Mouse (Mus musculus): Measurements from ENCODE around the gene Sh3bgrl2. TPM values are rescaled to one million over a fixed set of nuclear protein-coding genes. Genes with fewer than 3 reads are reported as not detected.

The Sh3bgrl2 gene
- polyA plus RNA-seq, 1 experiment from 2014 or later = 22.2 TPM

DNA sequence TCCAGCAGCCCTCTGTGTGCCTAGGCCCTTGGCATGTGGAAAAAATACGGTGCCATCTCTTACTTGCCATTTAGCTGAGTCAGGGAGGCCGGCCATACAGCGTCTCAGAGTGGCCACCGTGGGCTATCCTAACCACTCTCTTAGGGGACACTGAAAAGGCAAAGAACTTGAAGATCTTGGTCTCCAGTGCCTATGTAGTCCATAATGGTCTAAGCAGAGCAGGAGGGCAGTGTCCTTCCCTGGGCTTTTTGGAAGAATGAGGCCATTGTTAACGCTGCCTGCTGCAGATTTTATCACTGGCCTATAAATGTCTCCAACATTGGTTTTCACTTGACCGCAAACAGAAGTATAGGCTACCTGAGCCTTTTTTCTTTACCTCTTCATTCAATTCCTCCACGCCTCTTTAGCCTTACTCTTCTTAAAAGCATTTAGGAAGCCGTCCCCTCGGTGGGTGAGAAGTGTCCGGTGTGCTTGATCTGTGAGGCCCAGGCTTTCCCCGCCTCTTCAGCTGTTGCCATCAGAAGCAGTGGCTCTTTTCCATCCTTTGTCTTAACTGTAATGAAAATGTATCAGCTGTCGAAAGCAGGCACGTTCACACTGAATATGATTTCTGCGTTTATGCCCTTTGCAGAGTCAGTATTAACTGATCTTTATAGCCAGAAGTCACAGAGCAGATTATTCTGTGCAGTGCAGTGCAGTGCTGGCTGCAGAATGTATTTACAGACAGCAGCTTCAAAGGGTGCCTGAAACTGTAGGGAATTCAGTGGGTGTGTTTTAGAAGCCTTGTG lies 41.7 kb downstream of the Sh3bgrl2 start:
- H3K9ac ChIP-seq (replicated peaks) = no peak overlapping the region
- no peak overlapping the region for H3K27ac ChIP-seq (ENCODE audit: low read depth)
- TF ChIP-seq CTCF (IDR thresholded peaks at IDR 0.05; ENCODE audit: low read depth) = no peak
- no peak for TF ChIP-seq EP300 (IDR thresholded peaks at IDR 0.05; ENCODE audit: low read depth)
- WGBS (ENCODE audit: insufficient replicate concordance) = 70% methylated on average over 14 of the region's 14 CpGs
- no peak overlapping the region for H3K4me3 ChIP-seq (ENCODE audit: low read depth, low read length)
- ATAC-seq (no peak), DNase-seq (no peak)
- H3K27me3 ChIP-seq (ENCODE audit: insufficient read depth, low read length) = no peaks in the 10 kb centered on the region
- H3K9me3 ChIP-seq (ENCODE audit: low read length) = no peaks in the 10 kb centered on the region
- H3K4me1 ChIP-seq (ENCODE audit: insufficient read depth) = no peaks in the 10 kb centered on the region; the same call in 1 of the 2 replicates
- no peak overlapping the region for H3K4me2 ChIP-seq (ENCODE audit: low read depth, low read length)
- H3K36me3 ChIP-seq (replicated peaks; ENCODE audit: insufficient read depth, low read length) = 0 out of 2 replicates have a peak, but pooled peaks cover 2% of the 10 kb centered on the region

DNA sequence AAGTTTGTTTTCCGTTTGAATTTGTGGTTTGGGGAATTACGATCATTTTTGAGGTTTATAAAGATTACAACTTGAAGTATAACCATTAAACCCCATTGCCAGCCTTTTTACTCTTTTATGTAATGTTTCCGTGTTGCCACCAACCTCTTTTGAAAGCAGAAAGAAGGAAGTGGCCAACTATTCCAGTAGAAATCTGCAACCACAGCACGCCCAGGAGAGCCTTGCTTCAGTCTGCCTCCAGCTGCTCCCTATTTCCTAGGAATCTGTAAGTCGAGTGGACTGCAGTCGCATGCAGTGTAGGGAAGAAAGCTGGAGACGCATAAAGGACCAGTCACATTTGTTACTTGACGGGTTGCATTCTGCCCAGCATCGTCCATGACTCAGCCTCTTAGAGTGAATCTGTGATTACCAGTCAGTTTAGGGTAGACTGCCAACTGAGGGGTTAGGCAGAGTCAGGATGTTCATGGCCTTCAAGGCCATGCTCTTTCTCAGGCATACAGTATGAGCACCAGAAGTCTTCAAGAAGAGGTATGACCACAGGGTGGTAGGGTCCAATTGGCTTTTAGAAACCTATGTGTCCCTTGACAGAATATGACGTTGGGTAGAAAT lies 43.8 kb downstream of the Sh3bgrl2 start:
- Histone ChIP-seq H3K9ac (replicated peaks) (no peak overlapping the region), H3K9me3 (ENCODE audit: low read length) (no peaks in the 10 kb centered on the region), H3K4me1 (ENCODE audit: insufficient read depth) (no peaks in the 10 kb centered on the region; the same call in 1 of the 2 replicates), H3K27me3 (ENCODE audit: insufficient read depth, low read length) (no peaks in the 10 kb centered on the region), H3K4me3 (ENCODE audit: low read depth, low read length) (no peak overlapping the region), H3K27ac (ENCODE audit: low read depth) (no peak overlapping the region), H3K4me2 (ENCODE audit: low read depth, low read length) (no peak overlapping the region), H3K36me3 (replicated peaks; ENCODE audit: insufficient read depth, low read length) (0 out of 2 replicates have a peak, but pooled peaks cover 2% of the 10 kb centered on the region)
- DNase-seq = no peak
- TF ChIP-seq EP300 (IDR thresholded peaks at IDR 0.05; ENCODE audit: low read depth) (no peak), CTCF (IDR thresholded peaks at IDR 0.05; ENCODE audit: low read depth) (no peak)
- no peak for ATAC-seq
- 77% methylated on average over 10 of the region's 10 CpGs for WGBS (ENCODE audit: insufficient replicate concordance)

DNA sequence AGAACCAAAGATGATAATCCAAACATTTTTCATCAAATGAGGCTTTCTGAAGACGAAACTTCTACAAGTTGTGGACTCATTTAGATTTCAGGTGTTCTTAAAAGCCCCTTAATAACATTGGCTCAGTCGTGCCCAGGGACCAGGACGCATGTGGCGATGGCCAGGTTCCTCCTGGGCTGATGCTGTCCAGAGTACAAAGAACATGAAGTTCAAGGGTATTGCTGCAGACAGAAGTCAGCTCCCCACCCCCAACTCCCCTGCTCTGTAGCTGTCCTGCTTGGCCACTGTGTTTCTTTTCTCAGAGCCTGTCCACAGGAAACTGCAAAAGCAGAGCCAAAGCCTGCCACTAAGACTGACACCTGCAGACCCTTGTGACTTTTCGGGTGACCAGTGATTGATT lies 45.7 kb downstream of the Sh3bgrl2 start:
- no peak overlapping the region for H3K4me3 ChIP-seq (ENCODE audit: low read depth, low read length)
- H3K9ac ChIP-seq (replicated peaks) = no peak overlapping the region
- no peaks in the 10 kb centered on the region for H3K27me3 ChIP-seq (ENCODE audit: insufficient read depth, low read length)
- H3K9me3 ChIP-seq (ENCODE audit: low read length) = no peaks in the 10 kb centered on the region
- WGBS (ENCODE audit: insufficient replicate concordance) = 81% methylated on average over 5 of the region's 5 CpGs
- no peak for TF ChIP-seq CTCF (IDR thresholded peaks at IDR 0.05; ENCODE audit: low read depth)
- no peak for TF ChIP-seq EP300 (IDR thresholded peaks at IDR 0.05; ENCODE audit: low read depth)
- no peak overlapping the region for H3K27ac ChIP-seq (ENCODE audit: low read depth)
- DNase-seq (no peak), ATAC-seq (no peak)
- H3K4me2 ChIP-seq (ENCODE audit: low read depth, low read length) = no peak overlapping the region
- 0 out of 2 replicates have a peak, but pooled peaks cover 4% of the 10 kb centered on the region for H3K36me3 ChIP-seq (replicated peaks; ENCODE audit: insufficient read depth, low read length)
- no peaks in the 10 kb centered on the region; the same call in 1 of the 2 replicates for H3K4me1 ChIP-seq (ENCODE audit: insufficient read depth)

DNA sequence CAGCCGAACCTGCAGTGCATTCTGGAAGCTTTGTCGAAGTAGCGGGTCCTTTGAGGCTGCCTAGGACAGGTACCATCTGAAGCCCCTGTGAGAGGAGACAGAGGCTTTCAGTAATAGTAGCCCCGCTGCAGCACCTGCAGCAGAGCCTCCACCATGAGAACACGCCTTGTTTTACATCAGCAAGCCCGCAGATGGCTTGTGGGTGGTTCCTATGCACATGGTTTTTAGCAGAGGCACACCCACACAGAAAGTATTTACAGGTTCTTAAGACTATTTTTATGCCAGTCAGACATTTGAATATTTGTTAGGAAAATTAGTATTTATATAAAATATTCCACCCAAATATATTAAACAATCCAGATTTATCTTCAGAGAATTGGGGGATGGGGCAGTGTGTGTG lies 48.0 kb downstream of the Sh3bgrl2 start:
- Histone ChIP-seq H3K9ac (replicated peaks) (no peak overlapping the region), H3K27me3 (ENCODE audit: insufficient read depth, low read length) (no peaks in the 10 kb centered on the region), H3K4me1 (ENCODE audit: insufficient read depth) (no peaks in the 10 kb centered on the region; the same call in 1 of the 2 replicates), H3K4me3 (ENCODE audit: low read depth, low read length) (no peak overlapping the region), H3K36me3 (replicated peaks; ENCODE audit: insufficient read depth, low read length) (0 out of 2 replicates have a peak, but pooled peaks cover 4% of the 10 kb centered on the region), H3K27ac (ENCODE audit: low read depth) (no peak overlapping the region), H3K4me2 (ENCODE audit: low read depth, low read length) (no peak overlapping the region), H3K9me3 (ENCODE audit: low read length) (no peaks in the 10 kb centered on the region)
- WGBS (ENCODE audit: insufficient replicate concordance) = 83% methylated on average over 6 of the region's 6 CpGs
- DNase-seq (no peak), ATAC-seq (no peak)
- TF ChIP-seq EP300 (IDR thresholded peaks at IDR 0.05; ENCODE audit: low read depth) (no peak), CTCF (IDR thresholded peaks at IDR 0.05; ENCODE audit: low read depth) (no peak)

DNA sequence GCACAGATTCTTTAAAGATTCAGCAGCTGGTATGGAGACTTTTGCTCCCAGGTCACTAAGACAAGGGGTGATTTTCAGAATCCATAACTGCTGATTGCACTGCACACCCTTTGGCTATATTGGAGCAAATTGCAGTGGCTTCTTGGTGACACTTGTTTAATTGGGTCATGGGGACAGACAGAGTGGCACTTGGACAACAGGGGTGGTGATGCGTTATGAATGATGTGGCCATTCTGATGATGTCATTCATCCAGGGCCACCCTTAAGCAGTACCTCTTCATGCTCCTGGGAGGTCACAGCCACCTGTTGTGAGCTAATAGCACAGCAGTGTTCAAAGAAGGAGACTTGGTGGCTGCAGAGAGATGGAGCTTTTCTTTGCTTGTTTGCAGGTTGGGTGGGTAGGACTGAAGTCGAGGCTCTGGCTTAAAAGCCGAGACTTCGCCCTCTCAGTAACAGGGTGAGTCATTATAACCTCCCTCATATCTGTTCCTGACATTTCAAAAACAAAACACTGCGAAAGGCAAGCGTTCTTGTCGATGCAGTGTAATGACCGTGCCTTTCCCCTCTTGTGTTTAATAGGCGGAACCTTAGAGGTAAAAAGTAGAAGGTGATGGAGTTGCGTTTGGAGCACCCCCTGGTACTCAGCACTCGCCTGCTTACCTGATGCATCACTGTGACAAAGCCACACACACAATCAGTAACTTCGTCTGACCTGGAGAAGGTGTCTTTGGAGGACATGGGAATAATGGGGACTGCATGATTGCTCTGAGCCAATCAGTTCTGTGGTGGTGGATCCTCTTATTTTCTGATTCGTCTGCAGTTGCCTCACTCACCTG lies 48.7 kb downstream of the Sh3bgrl2 start:
- H3K9me3 ChIP-seq (ENCODE audit: low read length) = no peaks in the 10 kb centered on the region
- H3K9ac ChIP-seq (replicated peaks) = no peak overlapping the region
- H3K36me3 ChIP-seq (replicated peaks; ENCODE audit: insufficient read depth, low read length) = 0 out of 2 replicates have a peak, but pooled peaks cover 4% of the 10 kb centered on the region
- ATAC-seq (no peak), DNase-seq (no peak)
- H3K4me3 ChIP-seq (ENCODE audit: low read depth, low read length) = no peak overlapping the region
- TF ChIP-seq EP300 (IDR thresholded peaks at IDR 0.05; ENCODE audit: low read depth) = no peak
- TF ChIP-seq CTCF (IDR thresholded peaks at IDR 0.05; ENCODE audit: low read depth) = no peak
- H3K4me1 ChIP-seq (ENCODE audit: insufficient read depth) = no peaks in the 10 kb centered on the region; the same call in 1 of the 2 replicates
- WGBS (ENCODE audit: insufficient replicate concordance) = 79% methylated on average over 13 of the region's 13 CpGs
- H3K27me3 ChIP-seq (ENCODE audit: insufficient read depth, low read length) = no peaks in the 10 kb centered on the region
- no peak overlapping the region for H3K4me2 ChIP-seq (ENCODE audit: low read depth, low read length)
- H3K27ac ChIP-seq (ENCODE audit: low read depth) = no peak overlapping the region
